Mouse (Mus musculus) liver, postnatal 0 days (tissue): ENCODE measurements at regions not wholly inside any gene's neighbourhood (a gene's known extent, or its start where the extent isn't known, plus 50 kb on each side); places are given as distances from the start of the nearest gene placed in this dataset.

Experiments
- CTCF ChIP-seq: sonication (generic); IDR thresholded peaks from 2 replicates; pipeline ENCODE4 v1.5.1; 2016; ENCODE audit warnings: antibody characterized with exemption, low read depth
- EP300 ChIP-seq: IDR thresholded peaks from 2 replicates; pipeline ENCODE4 v1.6.1; 2016; ENCODE audit warnings: antibody characterized with exemption, low read depth, mild to moderate bottlenecking

DNA sequence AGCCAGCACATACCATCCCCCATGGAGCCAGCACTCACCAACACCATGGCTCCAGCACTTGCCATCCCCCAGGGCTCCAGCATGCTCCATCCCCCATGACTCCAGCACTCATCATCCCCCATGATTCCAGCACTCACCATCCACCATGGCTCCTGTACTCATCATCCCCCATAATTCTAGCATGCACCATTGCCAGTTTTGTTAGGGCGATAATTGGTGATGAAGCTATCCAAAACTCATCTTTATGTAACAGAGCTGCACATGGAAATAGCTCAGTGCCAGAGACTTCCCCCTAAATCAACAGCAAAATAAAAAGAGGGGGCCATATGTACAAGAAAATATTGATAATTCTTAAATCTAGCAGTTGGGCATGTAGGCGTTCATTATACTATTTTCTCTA lies 188.9 kb upstream of the Gadl1 start:
- TF ChIP-seq CTCF = no peak
- no peak for TF ChIP-seq EP300
